In the genomic region with DNA sequence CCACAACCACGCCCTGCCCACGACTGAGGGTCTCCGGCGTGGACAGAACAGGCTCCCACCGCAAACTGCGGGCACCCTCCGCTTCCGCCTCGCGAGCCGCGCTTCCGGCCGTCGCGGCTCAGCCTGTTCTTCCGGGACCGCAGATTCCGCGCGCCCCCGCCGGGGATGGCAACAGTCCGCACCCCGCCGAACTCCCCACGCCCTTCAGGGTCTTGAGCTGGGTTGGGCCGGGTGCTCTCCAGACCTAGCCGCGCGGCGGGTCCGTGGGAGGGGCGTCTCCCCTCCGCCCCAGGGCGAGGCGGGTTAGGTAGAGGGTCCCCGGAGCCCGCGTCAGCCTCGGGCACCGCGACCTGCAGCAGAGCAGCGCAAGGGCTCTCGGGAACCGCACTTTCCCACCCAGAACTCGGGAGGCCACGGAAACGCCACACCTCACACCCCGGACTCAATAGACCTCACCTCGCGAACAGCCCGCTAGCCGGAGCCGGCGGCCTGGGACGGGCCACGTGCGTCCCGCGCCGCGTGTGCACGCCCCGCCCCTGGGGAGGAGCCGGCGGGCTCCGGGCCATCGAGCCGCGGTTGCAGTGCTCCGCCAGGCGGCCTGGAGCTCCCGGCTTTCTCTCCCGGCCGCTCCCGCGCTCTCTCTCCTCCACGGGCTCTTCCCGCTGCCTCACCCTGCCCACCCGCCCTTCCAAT, we compare ENCODE assay signal across 8 mouse cellular contexts. TPM values are rescaled to one million over a fixed set of nuclear protein-coding genes. Genes with fewer than 3 reads are reported as not detected.
DNase-seq lines count a peak whose midpoint lies in the region; ATAC-seq and TF ChIP-seq lines count a peak whose summit lies in the region.

TSS of gene Myo19 (plus strand) at position 377 of the 693 bp plus-strand sequence.
TSS of gene Pigw (minus strand) at position 514 of the 693 bp plus-strand sequence.

- no peaks in the 10 kb centered on the region for H3K27me3 ChIP-seq in G1E (ENCODE audit: insufficient read depth, low read length)
- H3K27me3 ChIP-seq in forebrain, embryonic 14.5 days (replicated peaks; ENCODE audit: control insufficient read depth, insufficient read depth, low read length), result no peaks in the 10 kb centered on the region
- no peaks in the 10 kb centered on the region for H3K27me3 ChIP-seq in lung, embryonic 16.5 days (ENCODE audit: control insufficient read depth, insufficient read depth, low read depth, low read length)

- under 1% methylated on average over 63 of the region's 81 CpGs for WGBS in forebrain, embryonic 14.5 days
- WGBS in lung, embryonic 16.5 days, result under 1% methylated on average over 67 of the region's 81 CpGs

- peak within 1 kb of the TSS; percentile 92 for H3K9ac ChIP-seq in forebrain, embryonic 14.5 days (ENCODE audit: low read length)
- peak within 1 kb of the TSS; percentile 89 for H3K9ac ChIP-seq in lung, embryonic 16.5 days (ENCODE audit: low read length)

- peak; percentile 57 for ATAC-seq in G1E (ENCODE audit: extremely low read depth, insufficient number of reproducible peaks, low FRiP score, poor library complexity, severe bottlenecking)
- ATAC-seq in forebrain, embryonic 14.5 days, result peak; percentile 97
- ATAC-seq in lung, embryonic 16.5 days (ENCODE audit: low read depth), result peak; percentile 98

- no peaks in the 10 kb centered on the region for H3K9me3 ChIP-seq in G1E (replicated peaks)
- H3K9me3 ChIP-seq in forebrain, embryonic 14.5 days (replicated peaks; ENCODE audit: control insufficient read depth, low read length), result no peaks in the 10 kb centered on the region
- no peaks in the 10 kb centered on the region for H3K9me3 ChIP-seq in lung, embryonic 16.5 days (ENCODE audit: control insufficient read depth, low read length)

- peaks cover 64% of the 10 kb centered on the region for H3K36me3 ChIP-seq in G1E (replicated peaks)
- peaks cover 15% of the 10 kb centered on the region for H3K36me3 ChIP-seq in forebrain, embryonic 14.5 days (ENCODE audit: control insufficient read depth, insufficient read depth, low read length)
- H3K36me3 ChIP-seq in lung, embryonic 16.5 days (ENCODE audit: control insufficient read depth, insufficient read depth, low read length), result peaks cover 11% of the 10 kb centered on the region

- H3K4me1 ChIP-seq in G1E (ENCODE audit: insufficient read depth, low read depth, low read length), result peaks cover 52% of the 10 kb centered on the region
- H3K4me1 ChIP-seq in forebrain, embryonic 14.5 days (ENCODE audit: control insufficient read depth, insufficient read depth, low read length), result peaks cover 7% of the 10 kb centered on the region
- peaks cover 13% of the 10 kb centered on the region for H3K4me1 ChIP-seq in lung, embryonic 16.5 days (replicated peaks; ENCODE audit: control insufficient read depth, insufficient read depth, low read length)

- peak; percentile 90 for DNase-seq in G1E (ENCODE audit: low spot score)
- peak; percentile 77 for DNase-seq in cerebellum, adult 11 months
- peak; percentile 88 for DNase-seq in forebrain, embryonic 14.5 days (ENCODE audit: low spot score)
- DNase-seq in heart, postnatal 25 days (ENCODE audit: low spot score), result peak; percentile 72
- DNase-seq in layer of hippocampus, adult 8-10 months (ENCODE audit: low spot score in 2 of 2), result peak; percentile 44 to 57
- DNase-seq in ovary, adult 18-20 months (ENCODE audit: low spot score), result peak; percentile 71
- DNase-seq in thymus, postnatal 10 days (ENCODE audit: low spot score in 2 of 2), result peak; percentile 62 to 68

- intact Hi-C loops in heart, postnatal 25 days (cut with DNase I), result loop anchor here (10.0 kb wide), 1 partner anchor 695 kb away; no protein-coding TSS in a partner anchor

- H3K27ac ChIP-seq in forebrain, embryonic 14.5 days (ENCODE audit: low read depth, low read length), result peak within 1 kb of the TSS; percentile 83
- H3K27ac ChIP-seq in lung, embryonic 16.5 days (ENCODE audit: low read length), result peak within 1 kb of the TSS; percentile 97

- H3K4me2 ChIP-seq in forebrain, embryonic 14.5 days (ENCODE audit: low read length), result peak within 1 kb of the TSS; percentile 87
- H3K4me2 ChIP-seq in lung, embryonic 16.5 days (ENCODE audit: low read depth, low read length), result peak within 1 kb of the TSS; percentile 96

- TF ChIP-seq CTCF in G1E (IDR thresholded peaks at IDR 0.05; ENCODE audit: low read depth, low read length), result no peak

- peak within 1 kb of the TSS; percentile 85 for H3K4me3 ChIP-seq in G1E (ENCODE audit: low read depth, low read length)
- peak within 1 kb of the TSS; percentile 88 for H3K4me3 ChIP-seq in forebrain, embryonic 14.5 days (ENCODE audit: low read depth, low read length)
- H3K4me3 ChIP-seq in lung, embryonic 16.5 days (ENCODE audit: low read length), result peak within 1 kb of the TSS; percentile 95

RNA-seq across cellular contexts. Expression of gene Myo19, which starts in this region (rescaled TPM):
- total RNA-seq in G1E (2014; fragmentation: Nextera tagmentation), result 8.5 and 8.9 TPM in 2 replicates
- total RNA-seq in G1E (2017), result 5.2 and 6.0 TPM in 2 replicates
- 15.5 and 22.6 TPM in 2 replicates for polyA plus RNA-seq in G1E (2012)
- 5.2 and 5.7 TPM in 2 replicates for polyA plus RNA-seq in forebrain, embryonic 14.5 days (2014; fragmentation: Nextera tagmentation; extraction: Ambion mirVana)
- total RNA-seq in heart, postnatal 25 days (2021), result 1 to 10 TPM; 5.7 to 7.3 TPM
- total RNA-seq in layer of hippocampus, adult 8-10 months (2022), result 10 to 100 TPM in 1 of 4 experiments, 1 to 10 TPM in 3; 8.5 to 14.4 (median 9.0) TPM
- polyA plus RNA-seq in lung, embryonic 16.5 days (2015; fragmentation: Nextera tagmentation; extraction: Ambion mirVana), result 7.4 and 8.4 TPM in 2 replicates

RNA-seq across cellular contexts. Expression of gene Pigw, which starts in this region (rescaled TPM):
- total RNA-seq in G1E (2014; fragmentation: Nextera tagmentation), result 13.7 and 19.3 TPM in 2 replicates
- 8.4 and 11.4 TPM in 2 replicates for total RNA-seq in G1E (2017)
- polyA plus RNA-seq in G1E (2012), result 2.2 and 3.4 TPM in 2 replicates
- 3.8 and 4.4 TPM in 2 replicates for polyA plus RNA-seq in forebrain, embryonic 14.5 days (2014; fragmentation: Nextera tagmentation; extraction: Ambion mirVana)
- total RNA-seq in heart, postnatal 25 days (2021), result 1 to 10 TPM; 5.4 to 6.4 TPM
- total RNA-seq in layer of hippocampus, adult 8-10 months (2022), result 1 to 10 TPM; 6.9 to 7.8 (median 7.6) TPM
- 2.3 and 2.8 TPM in 2 replicates for polyA plus RNA-seq in lung, embryonic 16.5 days (2015; fragmentation: Nextera tagmentation; extraction: Ambion mirVana)

Comparison
In these comparisons a context has a peak if more than half of its experiments do, and no peak if none do; other contexts are left out.
1. Peak in every context shown above with its lines: DNase-seq, ATAC-seq, H3K4me3 ChIP-seq and H3K27ac ChIP-seq.